Mouse (Mus musculus) midbrain, embryonic 14.5 days (tissue): Measurements from ENCODE around the gene Gtf3c1. TPM values are rescaled to one million over a fixed set of nuclear protein-coding genes. Genes with fewer than 3 reads are reported as not detected.

ENCODE experiments used
- ATAC-seq: fragments of 200-750 bp; cut with Nextera tagmentation; 2 replicates; pipeline ENCODE4 v1.8.0; 2017; ENCODE audit warnings: moderate number of reproducible peaks, moderate library complexity; ENCODE audit not compliant: low FRiP score, low TSS enrichment
- DNase-seq: peaks from one replicate; pipeline ENCODE4 v3.0.0-alpha.2; 2015
- H3K27ac ChIP-seq: fragments of 300-500 bp; sonication (generic); replicated peaks from 2 replicates; pipeline ENCODE4 v1.5.1; 2014; ENCODE audit warnings: mild to moderate bottlenecking, low read depth, low read length, moderate library complexity
- H3K27me3 ChIP-seq: fragments of 300-500 bp; sonication (generic); 2 replicates; pipeline ENCODE4 v1.6.1; 2014; ENCODE audit warnings: low read length, control low read depth, mixed read lengths; ENCODE audit not compliant: control insufficient read depth, insufficient read depth
- H3K36me3 ChIP-seq: fragments of 300-500 bp; sonication (generic); 2 replicates; pipeline ENCODE4 v1.6.1; 2014; ENCODE audit warnings: low read length, control low read depth; ENCODE audit not compliant: control insufficient read depth, insufficient read depth
- H3K4me1 ChIP-seq: fragments of 300-500 bp; sonication (generic); 2 replicates; pipeline ENCODE4 v1.6.1; 2014; ENCODE audit warnings: mild to moderate bottlenecking, antibody characterized with exemption, low read length, control low read depth; ENCODE audit not compliant: control insufficient read depth, insufficient read depth
- H3K4me2 ChIP-seq: fragments of 300-500 bp; sonication (generic); 2 replicates; pipeline ENCODE4 v1.6.1; 2014; ENCODE audit warnings: mild to moderate bottlenecking, low read length, moderate library complexity
- H3K4me3 ChIP-seq: fragments of 300-500 bp; sonication (generic); replicated peaks from 2 replicates; pipeline ENCODE4 v1.5.1; 2014; ENCODE audit warnings: low read depth, low read length
- H3K9ac ChIP-seq: fragments of 300-500 bp; sonication (generic); replicated peaks from 2 replicates; pipeline ENCODE4 v1.6.1; 2014; ENCODE audit warnings: mild to moderate bottlenecking, low read length, moderate library complexity
- H3K9me3 ChIP-seq: fragments of 300-500 bp; sonication (generic); 2 replicates; pipeline ENCODE4 v1.6.1; 2016; ENCODE audit warnings: low read length, control low read depth, mixed read lengths; ENCODE audit not compliant: control insufficient read depth
- WGBS: fragments of 180-500 bp; shearing (Covaris S2); extraction: QIAGEN DNeasy Blood & Tissue Kit; methylation state at CpG from one replicate; pipeline ENCODE4 v1.1.7; 2014; 5-methylcytosine and 5-hydroxymethylcytosine counted together
- polyA plus RNA-seq: library from polyadenylated mRNA; unstranded; fragments of >200 nt; fragmentation: Nextera tagmentation; extraction: Ambion mirVana; gene quantifications from 2 replicates; pipeline ENCODE4 v1.2.1, GENCODE M21; 2014

Gtf3c1 gene
- polyA plus RNA-seq, 1 experiment from 2014 or later, result 47.1 TPM

GRCm38 (mm10) chr7:125679936-125680335, 27.6 kb downstream of the Gtf3c1 start:
- 48% methylated on average over 9 of the region's 9 CpGs for WGBS
- H3K36me3 ChIP-seq, result peaks cover 82% of the 10 kb centered on the region
- no peak for DNase-seq
- H3K9ac ChIP-seq, result no peak overlapping the region
- no peak overlapping the region for H3K4me3 ChIP-seq
- no peak overlapping the region for H3K27ac ChIP-seq
- H3K9me3 ChIP-seq, result no peaks in the 10 kb centered on the region
- H3K27me3 ChIP-seq, result no peaks in the 10 kb centered on the region
- no peak overlapping the region for H3K4me2 ChIP-seq
- ATAC-seq, result no peak
- H3K4me1 ChIP-seq, result no peaks in the 10 kb centered on the region

- ATAC-seq, result no peak
- Histone ChIP-seq H3K27ac (no peak overlapping the region), H3K4me3 (no peak overlapping the region), H3K9ac (no peak overlapping the region), H3K27me3 (no peaks in the 10 kb centered on the region), H3K4me2 (no peak overlapping the region), H3K36me3 (peaks cover 88% of the 10 kb centered on the region), H3K9me3 (no peaks in the 10 kb centered on the region), H3K4me1 (no peaks in the 10 kb centered on the region)
- peak; percentile 23 for DNase-seq
- WGBS, result 50% methylated on average over 8 of the region's 8 CpGs
Measured at GRCm38 (mm10) chr7:125678756-125679155, 28.8 kb downstream of the Gtf3c1 start.

- Histone ChIP-seq H3K4me2 (no peak overlapping the region), H3K4me1 (no peaks in the 10 kb centered on the region), H3K36me3 (peaks cover 100% of the 10 kb centered on the region), H3K4me3 (no peak overlapping the region), H3K9ac (no peak overlapping the region), H3K27me3 (no peaks in the 10 kb centered on the region), H3K9me3 (no peaks in the 10 kb centered on the region), H3K27ac (no peak overlapping the region)
- DNase-seq (peak; percentile 79), ATAC-seq (no peak)
- WGBS, result 86% methylated on average over 2 of the region's 2 CpGs
Measured at GRCm38 (mm10) chr7:125674916-125675315, 32.7 kb downstream of the Gtf3c1 start.

GRCm38 (mm10) chr7:125671396-125671795, 36.2 kb downstream of the Gtf3c1 start:
- DNase-seq (no peak), ATAC-seq (no peak)
- H3K9ac ChIP-seq, result no peak overlapping the region
- H3K4me3 ChIP-seq, result no peak overlapping the region
- no peaks in the 10 kb centered on the region for H3K9me3 ChIP-seq
- H3K27ac ChIP-seq, result no peak overlapping the region
- peaks cover 100% of the 10 kb centered on the region for H3K36me3 ChIP-seq
- 97% methylated on average over 8 of the region's 8 CpGs for WGBS
- H3K4me1 ChIP-seq, result no peaks in the 10 kb centered on the region
- H3K27me3 ChIP-seq, result no peaks in the 10 kb centered on the region
- H3K4me2 ChIP-seq, result no peak overlapping the region

- 90% methylated on average over 6 of the region's 6 CpGs for WGBS
Measured at GRCm38 (mm10) chr7:125670865-125671264, 36.7 kb downstream of the Gtf3c1 start.

GRCm38 (mm10) chr7:125663654-125664053, 43.9 kb downstream of the Gtf3c1 start:
- peaks cover 98% of the 10 kb centered on the region for H3K36me3 ChIP-seq
- no peaks in the 10 kb centered on the region for H3K4me1 ChIP-seq
- 85% methylated on average over 3 of the region's 3 CpGs for whole genome bisulfite sequencing
- no peak overlapping the region for H3K4me3 ChIP-seq
- H3K27ac ChIP-seq, result no peak overlapping the region
- no peaks in the 10 kb centered on the region for H3K27me3 ChIP-seq
- H3K9ac ChIP-seq, result no peak overlapping the region
- H3K9me3 ChIP-seq, result no peaks in the 10 kb centered on the region
- no peak overlapping the region for H3K4me2 ChIP-seq
- ATAC-seq (no peak), DNase-seq (no peak)

More at GRCm38 (mm10) chr7:125670865-125671264, 36.7 kb downstream of the Gtf3c1 start:
- no peak overlapping the region for H3K27ac ChIP-seq
- H3K4me3 ChIP-seq, result no peak overlapping the region
- H3K36me3 ChIP-seq, result peaks cover 100% of the 10 kb centered on the region
- no peak overlapping the region for H3K9ac ChIP-seq
- no peak overlapping the region for H3K4me2 ChIP-seq
- no peaks in the 10 kb centered on the region for H3K27me3 ChIP-seq
- ATAC-seq (no peak), DNase-seq (no peak)
- H3K4me1 ChIP-seq, result no peaks in the 10 kb centered on the region
- no peaks in the 10 kb centered on the region for H3K9me3 ChIP-seq

- Histone ChIP-seq H3K4me2 (no peak overlapping the region), H3K9ac (no peak overlapping the region), H3K9me3 (no peaks in the 10 kb centered on the region), H3K27me3 (no peaks in the 10 kb centered on the region), H3K27ac (no peak overlapping the region), H3K4me1 (no peaks in the 10 kb centered on the region), H3K4me3 (no peak overlapping the region), H3K36me3 (peaks cover 96% of the 10 kb centered on the region)
- WGBS, result 95% methylated on average over 6 of the region's 6 CpGs
- no peak for ATAC-seq
- no peak for DNase-seq
Measured at GRCm38 (mm10) chr7:125657511-125657910, 50.1 kb downstream of the Gtf3c1 start.

GRCm38 (mm10) chr7:125649013-125649412, 58.6 kb downstream of the Gtf3c1 start:
- Histone ChIP-seq H3K36me3 (peaks cover 99% of the 10 kb centered on the region), H3K9me3 (no peaks in the 10 kb centered on the region), H3K4me3 (no peak overlapping the region), H3K4me1 (no peaks in the 10 kb centered on the region), H3K27me3 (no peaks in the 10 kb centered on the region), H3K4me2 (no peak overlapping the region), H3K27ac (no peak overlapping the region), H3K9ac (no peak overlapping the region)
- WGBS, result 94% methylated on average over 1 of the region's 1 CpGs
- ATAC-seq (no peak), DNase-seq (no peak)

GRCm38 (mm10) chr7:125645413-125645812, 62.2 kb downstream of the Gtf3c1 start:
- H3K27ac ChIP-seq, result no peak overlapping the region
- peak; percentile 4 for DNase-seq
- no peaks in the 10 kb centered on the region for H3K4me1 ChIP-seq
- H3K27me3 ChIP-seq, result no peaks in the 10 kb centered on the region
- no peaks in the 10 kb centered on the region for H3K9me3 ChIP-seq
- ATAC-seq, result no peak
- H3K9ac ChIP-seq, result no peak overlapping the region
- H3K36me3 ChIP-seq, result peaks cover 100% of the 10 kb centered on the region
- WGBS, result 90% methylated on average over 7 of the region's 7 CpGs
- H3K4me2 ChIP-seq, result no peak overlapping the region
- no peak overlapping the region for H3K4me3 ChIP-seq
